Mouse (Mus musculus) frontal cortex, adult (tissue): ENCODE results near the gene Dip2b.
A peak's percentile ranks its signal among the peaks of the same experiment; 100 is the strongest.

Experiments
- ATAC-seq: cut with Nextera tagmentation; 2 replicates; pipeline ENCODE4 v1.9.2; 2017; ENCODE audit warnings: mild to moderate bottlenecking, moderate library complexity, mixed read lengths; ENCODE audit not compliant: low TSS enrichment

Gene Dip2b

GRCm38 (mm10) chr15:100049496-100050087 lies 11.1 kb downstream of the Dip2b start:
- peak; percentile 83 for ATAC-seq

GRCm38 (mm10) chr15:100050940-100051339 lies 12.5 kb downstream of the Dip2b start:
- no peak for ATAC-seq

GRCm38 (mm10) chr15:100052726-100053125 lies 14.3 kb downstream of the Dip2b start:
- ATAC-seq = peak; percentile 14; the same call in 1 of the 2 replicates

GRCm38 (mm10) chr15:100056397-100056908 lies 18.0 kb downstream of the Dip2b start:
- no peak for ATAC-seq

- peak; percentile 61; the same call in 1 of the 2 replicates for ATAC-seq
These were observed 19.2 kb downstream of the Dip2b start for GRCm38 (mm10) chr15:100057698-100058097.

- ATAC-seq = no peak
These were observed 19.7 kb downstream of the Dip2b start for GRCm38 (mm10) chr15:100058143-100058542.

- no peak for ATAC-seq
These were observed 20.4 kb downstream of the Dip2b start for GRCm38 (mm10) chr15:100058912-100059311.

GRCm38 (mm10) chr15:100059626-100060311 lies 21.3 kb downstream of the Dip2b start:
- no peak for ATAC-seq

- no peak for ATAC-seq
These were observed 22.2 kb downstream of the Dip2b start for GRCm38 (mm10) chr15:100060513-100061140.

GRCm38 (mm10) chr15:100061377-100061776 lies 22.9 kb downstream of the Dip2b start:
- no peak for ATAC-seq

GRCm38 (mm10) chr15:100063229-100063773 lies 24.8 kb downstream of the Dip2b start:
- no peak for ATAC-seq

GRCm38 (mm10) chr15:100066702-100067101 lies 28.2 kb downstream of the Dip2b start:
- no peak for ATAC-seq

GRCm38 (mm10) chr15:100069101-100069500 lies 30.6 kb downstream of the Dip2b start:
- ATAC-seq = peak; percentile 47; the same call in 1 of the 2 replicates

- peak; percentile 68 for ATAC-seq
These were observed 31.6 kb downstream of the Dip2b start for GRCm38 (mm10) chr15:100070021-100070420.

GRCm38 (mm10) chr15:100071819-100072218 lies 33.4 kb downstream of the Dip2b start:
- no peak for ATAC-seq

- no peak for ATAC-seq
These were observed 35.4 kb downstream of the Dip2b start for GRCm38 (mm10) chr15:100073696-100074453.

GRCm38 (mm10) chr15:100074754-100075153 lies 36.3 kb downstream of the Dip2b start:
- no peak for ATAC-seq

- no peak for ATAC-seq
These were observed 37.9 kb downstream of the Dip2b start for GRCm38 (mm10) chr15:100076362-100076761.

GRCm38 (mm10) chr15:100080833-100081477 lies 42.5 kb downstream of the Dip2b start:
- no peak for ATAC-seq

- peak; percentile 35; the same call in 1 of the 2 replicates for ATAC-seq
These were observed 43.1 kb downstream of the Dip2b start for GRCm38 (mm10) chr15:100081478-100081998.

- 0 out of 2 replicates have a peak, but pooled peaks have one; percentile 2 for ATAC-seq
These were observed 43.6 kb downstream of the Dip2b start for GRCm38 (mm10) chr15:100082052-100082451.
